Mouse (Mus musculus) kidney, postnatal 25 days (tissue): ENCODE data around the gene Gabpb1.
"Not testable (repeated sequence)": the region's sequence is repeated elsewhere in the genome, so short reads cannot be mapped to it uniquely, and the experiment has no call there.

Source experiments
- DNase-seq, 2 experiments: peaks; one replicate each; pipeline ENCODE4 v3.0.0; 2021; ENCODE audit warnings: mixed read lengths in 2 of 2

Gene Gabpb1

DNA sequence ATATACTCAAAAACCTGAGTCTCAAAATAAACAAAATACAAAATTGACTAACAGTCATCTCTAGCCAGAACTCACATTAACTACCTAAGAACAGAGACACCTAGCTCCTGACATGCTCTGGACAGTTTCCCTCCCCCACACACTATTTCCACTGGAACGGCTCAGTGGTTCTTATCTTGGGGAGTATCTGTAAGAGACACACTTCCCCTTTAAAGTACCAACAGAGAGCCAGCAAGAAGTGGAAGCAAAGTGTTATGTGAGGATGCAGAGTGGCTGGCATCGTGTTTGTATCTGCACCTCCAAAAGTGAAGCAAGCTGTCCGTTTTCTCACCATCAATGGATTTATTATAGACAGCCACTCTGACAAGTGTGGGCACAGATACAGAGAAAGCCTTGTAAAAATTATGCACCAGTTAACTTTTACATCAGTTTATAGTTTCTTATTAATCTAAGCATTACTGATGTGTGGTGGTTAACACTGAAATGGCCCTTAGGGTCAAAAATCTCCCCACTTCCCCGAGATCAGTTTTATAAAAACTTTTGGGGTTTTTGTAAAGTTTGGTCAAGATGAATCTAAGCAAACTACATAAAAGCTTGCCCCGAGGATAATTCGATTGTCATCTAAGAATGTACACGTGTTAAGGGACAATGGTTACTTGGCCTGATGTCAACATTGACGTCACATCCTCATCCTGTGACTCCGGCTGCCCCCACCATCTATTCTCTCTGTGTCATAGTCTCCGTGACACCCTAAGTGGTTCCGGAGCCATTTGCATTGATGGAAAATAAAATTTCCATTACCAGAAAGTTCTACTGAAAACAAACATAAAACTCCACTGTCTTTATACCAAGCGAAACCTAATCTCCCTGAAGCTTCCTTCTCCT is 40.0 kb downstream of the Gabpb1 start:
- peak; percentile 71 to 81 for DNase-seq

DNA sequence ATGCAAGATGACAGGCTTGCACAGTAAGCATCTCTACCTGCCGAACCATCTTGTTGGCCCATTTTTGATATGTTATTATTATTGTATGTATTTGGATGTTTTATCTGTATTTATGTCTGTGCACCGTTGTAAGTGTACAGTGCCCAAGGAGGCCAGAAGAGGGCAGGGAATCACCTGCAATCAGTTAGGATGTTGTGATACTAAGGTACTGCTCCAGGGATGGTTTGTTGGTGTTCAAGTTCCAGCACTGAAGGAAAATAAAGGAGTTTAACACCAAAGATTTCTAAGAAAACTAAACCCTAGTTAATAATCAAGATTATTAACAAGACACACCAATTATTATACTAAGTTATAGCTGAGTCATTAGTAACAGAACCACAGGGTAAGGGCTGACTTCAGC is 43.0 kb downstream of the Gabpb1 start:
- peak; percentile 37 to 52 for DNase-seq

DNA sequence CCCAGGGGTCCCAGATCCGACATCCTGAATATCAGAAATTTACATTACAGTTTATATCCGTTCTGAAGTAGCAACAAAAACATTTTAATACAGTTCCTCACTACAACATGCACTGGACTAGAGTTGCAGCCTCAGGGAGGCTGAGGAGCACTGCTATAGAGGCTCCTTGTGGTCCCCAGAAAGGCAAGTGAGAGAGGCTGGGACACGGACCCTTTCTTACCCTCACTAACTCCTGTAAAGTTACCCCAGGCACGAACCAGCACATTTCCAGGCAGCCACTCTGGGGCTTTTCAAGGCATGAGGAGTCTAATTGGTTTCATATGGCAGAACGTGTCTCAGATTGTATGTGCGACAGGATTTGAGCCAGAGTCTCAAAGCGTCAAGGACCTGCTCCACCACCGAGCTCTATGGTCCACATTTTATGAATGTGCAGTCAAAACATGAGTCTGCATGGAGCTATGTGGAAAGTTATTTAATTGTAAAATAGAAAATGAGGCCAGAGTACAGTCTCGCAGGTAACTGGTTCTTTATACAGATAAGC is 47.6 kb downstream of the Gabpb1 start:
- DNase-seq, result no peak

DNA sequence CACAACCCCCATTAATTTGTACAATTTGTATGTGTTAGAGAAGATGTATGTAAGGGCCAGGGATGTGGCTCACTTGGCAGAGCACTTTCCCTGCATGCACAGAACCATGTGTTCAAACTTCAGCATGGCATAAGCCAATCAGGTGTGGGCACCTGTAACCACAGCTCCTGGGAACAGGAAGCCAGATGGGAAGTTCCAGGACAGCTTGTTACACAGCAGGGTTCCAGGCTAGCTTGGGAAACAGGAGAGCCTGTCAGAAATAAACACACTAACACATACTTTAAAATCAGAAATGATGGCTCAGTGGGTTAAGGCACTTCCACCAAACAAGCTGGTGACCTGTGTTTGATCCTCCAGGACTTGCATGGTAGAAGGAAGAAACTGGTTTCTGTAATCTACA is 53.0 kb downstream of the Gabpb1 start:
- DNase-seq, result no peak

DNA sequence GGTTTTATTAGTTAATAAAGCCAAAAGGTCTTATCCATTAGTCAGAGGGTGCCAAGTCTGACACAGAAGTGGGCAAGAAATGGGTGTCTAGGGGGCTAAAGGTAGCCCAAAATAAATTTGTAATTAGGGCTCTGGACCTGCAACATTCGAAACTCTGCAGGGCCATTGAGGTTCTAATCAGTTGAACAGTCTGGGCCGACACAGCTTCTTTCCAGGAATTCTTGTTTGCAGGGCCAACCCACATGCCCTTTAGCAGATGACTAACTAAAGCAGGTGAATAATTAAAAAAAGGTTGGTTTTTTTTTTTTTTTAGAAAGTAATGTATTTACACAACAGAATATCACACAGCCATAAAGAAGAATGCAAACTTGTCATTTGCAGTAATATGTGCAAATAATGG is 53.7 kb downstream of the Gabpb1 start:
- DNase-seq, result peak; percentile 35 to 54

DNA sequence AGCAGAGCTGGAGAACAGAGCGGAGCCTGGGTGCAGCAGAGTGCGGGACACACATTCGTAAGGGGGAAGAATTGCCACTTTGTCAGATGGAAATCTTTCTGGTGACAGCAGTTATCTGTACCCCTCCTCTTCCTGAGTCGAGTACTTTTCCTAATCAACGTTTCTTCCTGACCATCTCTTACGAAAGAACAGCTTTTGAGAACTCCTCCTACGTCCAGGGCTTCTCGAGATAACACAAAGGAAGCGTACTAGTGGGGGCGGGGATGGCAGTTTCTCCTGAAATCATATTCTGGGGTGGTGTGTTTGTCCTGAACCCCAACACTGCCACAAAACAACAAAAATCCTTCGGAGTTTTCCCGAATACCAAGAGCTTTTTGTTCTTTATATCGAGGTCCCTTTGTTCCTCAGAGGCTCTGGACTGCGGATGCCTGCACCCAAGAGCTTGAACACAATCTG is 56.9 kb downstream of the Gabpb1 start, which contains the start of gene Hdc:
Gene Hdc, minus strand, starts transcription at position 51 of the 456 bp plus-strand sequence.
- no peak for DNase-seq

DNA sequence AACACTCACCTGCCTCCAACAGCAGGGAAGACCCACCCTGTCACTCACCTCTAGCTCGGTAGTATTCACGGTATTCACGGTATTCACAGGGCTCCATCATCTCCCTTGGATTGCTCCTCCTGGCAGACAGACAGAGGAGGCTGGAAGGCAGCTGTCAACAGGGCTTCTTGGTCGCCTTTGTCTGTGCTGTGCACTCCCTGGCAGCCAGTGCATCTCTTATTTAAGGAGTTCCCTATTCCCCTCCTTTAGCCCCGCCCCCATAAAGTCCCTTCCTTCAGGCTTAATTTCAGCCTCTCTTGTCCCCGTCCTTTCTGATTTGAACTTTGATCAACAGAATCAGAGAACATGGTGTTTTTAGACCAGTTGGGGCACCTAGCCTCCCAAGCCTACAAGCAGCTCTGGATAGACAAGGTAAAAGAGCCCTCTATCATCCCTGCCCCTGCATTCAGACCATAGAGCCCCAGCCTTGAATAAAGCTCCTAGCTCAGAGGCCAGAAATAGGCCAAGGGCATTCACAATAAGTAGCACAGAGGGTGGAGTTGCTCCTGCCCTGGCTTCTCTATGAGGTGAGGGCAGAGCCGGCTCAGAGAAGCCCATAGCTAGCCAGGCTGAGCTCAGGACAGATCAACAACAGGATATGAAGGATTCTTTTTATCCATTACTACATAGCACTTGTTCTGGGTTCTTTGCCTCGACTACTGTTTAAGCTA is 57.5 kb downstream of the Gabpb1 start:
- no peak for DNase-seq

DNA sequence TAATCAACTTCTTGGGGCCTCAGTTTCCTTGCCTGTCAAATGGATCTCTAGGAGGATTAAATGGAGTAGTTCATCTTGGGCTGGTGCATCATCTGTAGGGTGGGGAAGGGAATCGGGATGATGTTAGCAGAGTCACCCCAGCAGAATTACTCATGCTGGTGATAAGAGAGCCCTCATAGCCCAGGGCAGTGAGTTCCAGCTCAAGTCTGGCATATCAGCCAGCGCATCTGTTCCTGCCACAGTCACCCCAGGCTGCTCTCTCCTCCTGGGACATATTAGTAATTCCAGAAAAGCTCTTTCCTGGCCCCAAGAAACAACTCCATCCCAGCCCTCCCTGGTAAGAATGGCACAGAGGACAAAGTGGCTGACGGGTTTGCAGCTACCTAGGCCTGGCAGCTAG is 60.8 kb downstream of the Gabpb1 start:
- DNase-seq, result no peak

DNA sequence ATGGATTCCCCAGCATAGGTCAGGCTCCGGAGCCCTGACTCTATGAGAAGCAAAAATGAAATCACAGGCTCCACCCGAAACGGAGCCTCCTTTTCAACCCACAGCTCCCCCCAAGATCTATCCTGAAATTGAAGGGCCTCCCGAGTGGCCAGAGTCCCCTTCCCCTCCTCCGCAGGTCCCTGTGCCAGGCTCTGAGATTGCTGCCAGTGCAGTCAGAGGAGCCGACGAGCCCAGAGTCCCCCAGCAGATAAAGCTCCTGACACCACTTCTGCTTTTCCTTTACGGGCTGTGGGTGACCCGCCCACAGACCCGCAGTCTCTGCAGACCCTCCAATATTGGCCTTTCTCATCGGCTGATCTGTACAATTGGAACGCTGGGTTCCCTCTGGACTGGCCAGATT is 66.5 kb downstream of the Gabpb1 start:
- not testable (repeated sequence) for DNase-seq

DNA sequence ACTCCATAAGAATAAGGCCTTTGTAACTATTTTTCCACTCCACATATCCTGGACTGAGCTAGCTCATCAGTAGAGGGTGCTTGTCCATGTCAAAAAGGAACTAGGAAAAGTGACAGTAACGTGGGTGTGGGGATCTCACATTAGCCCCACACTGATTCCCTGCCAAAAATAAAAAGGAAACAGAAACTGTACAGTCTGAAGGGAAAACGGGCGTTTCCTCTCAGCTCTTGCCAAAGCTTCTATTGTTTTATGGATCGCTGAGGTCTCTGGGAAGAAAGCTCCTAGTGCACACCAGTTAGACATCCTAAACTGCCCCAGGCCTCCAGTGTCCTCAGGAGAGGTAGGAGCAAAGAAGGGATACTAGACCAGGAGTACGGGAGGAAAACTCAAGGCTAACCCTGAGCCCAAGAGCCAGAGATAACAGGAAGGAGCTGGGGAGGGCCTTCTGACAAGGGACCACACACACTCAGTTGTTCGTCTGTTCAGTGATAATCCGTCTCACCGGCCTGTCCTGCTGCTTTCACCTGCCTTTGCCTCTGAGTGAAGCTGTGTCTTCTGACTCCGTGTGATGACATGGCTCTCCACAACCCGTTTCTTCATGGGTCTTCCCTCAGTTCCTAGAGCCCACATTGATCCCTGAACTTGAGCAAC is 68.5 kb downstream of the Gabpb1 start:
- no peak for DNase-seq

DNA sequence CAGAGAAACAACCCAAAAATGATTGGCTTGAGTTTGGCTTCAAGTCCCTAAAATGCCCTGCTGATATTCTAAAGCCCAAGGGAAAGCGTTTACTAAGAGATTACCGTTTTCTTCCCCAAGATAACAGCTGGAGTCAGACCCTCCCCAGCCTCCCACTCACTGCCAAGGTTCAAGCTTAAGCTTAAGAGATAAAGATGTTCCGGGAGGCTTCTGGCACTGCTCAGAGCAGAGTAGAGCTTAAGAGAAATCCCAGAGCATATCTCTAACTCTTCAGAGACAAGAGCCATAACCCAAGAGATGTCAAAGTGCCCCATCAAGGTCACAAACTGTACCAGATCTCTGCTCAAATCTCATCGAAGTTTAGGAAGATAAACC is 69.5 kb downstream of the Gabpb1 start:
- no peak for DNase-seq

DNA sequence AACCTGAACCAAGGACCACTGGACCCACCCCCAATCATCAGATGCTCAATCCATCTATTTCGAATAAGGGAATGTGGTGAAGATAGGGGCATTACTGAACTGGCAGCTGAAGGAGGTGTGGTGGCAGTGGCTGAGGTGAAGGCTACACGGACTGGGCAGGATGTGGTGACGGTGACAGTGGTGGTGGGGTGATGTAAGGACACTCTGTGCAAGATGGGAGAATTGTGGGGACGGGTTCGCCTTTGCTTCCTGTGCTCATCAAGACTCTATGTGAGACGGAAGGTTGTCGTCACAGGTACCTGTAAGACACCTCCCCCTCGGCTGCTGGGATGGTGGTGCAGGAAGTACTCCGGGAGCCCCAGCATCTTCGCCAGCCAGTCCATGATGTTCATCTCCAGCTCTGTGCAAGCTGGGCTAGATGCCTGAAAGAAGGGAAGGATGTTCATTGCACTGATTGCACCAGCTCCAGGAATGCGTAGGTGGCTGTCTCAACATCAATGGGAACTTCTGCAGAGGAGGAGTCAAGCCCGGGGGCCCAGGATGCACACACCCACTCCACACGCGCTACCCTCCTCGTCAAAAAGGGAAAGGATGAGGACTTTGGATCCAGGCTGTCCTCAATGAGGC is 70.0 kb downstream of the Gabpb1 start:
- DNase-seq, result no peak

DNA sequence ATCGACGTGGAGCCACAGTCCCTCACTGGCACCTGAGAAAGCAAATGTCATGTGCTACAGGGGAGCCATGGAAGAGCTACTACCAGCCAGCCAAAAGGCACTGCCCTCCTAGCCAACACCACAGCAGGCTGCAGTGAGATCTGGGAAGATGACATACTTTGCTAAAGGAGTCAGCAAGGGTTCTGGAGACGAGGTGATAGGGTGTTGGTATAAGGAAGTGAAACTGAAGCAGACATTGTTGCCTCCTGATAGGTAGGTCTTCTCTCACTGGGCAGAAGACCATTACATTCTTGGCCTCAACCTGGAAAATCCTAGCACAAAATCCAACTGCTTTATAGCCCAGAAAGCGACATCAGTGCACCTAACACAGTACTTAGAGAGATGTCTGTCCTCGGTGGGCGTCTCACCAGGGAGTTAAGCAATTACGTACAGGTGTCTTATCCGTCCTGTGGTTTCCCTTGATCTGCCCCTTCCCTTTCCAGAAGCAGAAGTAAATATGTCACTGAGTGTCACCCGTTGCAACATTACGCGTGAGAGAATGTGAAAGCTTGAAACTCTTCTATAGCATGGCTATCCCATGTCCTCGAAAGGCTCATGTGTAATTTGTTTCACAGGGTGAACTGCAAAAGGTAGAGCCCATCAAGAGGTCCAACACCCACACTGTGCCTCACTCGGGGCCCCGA is 74.1 kb downstream of the Gabpb1 start:
- peak in 1 of 2 experiments; percentile 13 for DNase-seq

DNA sequence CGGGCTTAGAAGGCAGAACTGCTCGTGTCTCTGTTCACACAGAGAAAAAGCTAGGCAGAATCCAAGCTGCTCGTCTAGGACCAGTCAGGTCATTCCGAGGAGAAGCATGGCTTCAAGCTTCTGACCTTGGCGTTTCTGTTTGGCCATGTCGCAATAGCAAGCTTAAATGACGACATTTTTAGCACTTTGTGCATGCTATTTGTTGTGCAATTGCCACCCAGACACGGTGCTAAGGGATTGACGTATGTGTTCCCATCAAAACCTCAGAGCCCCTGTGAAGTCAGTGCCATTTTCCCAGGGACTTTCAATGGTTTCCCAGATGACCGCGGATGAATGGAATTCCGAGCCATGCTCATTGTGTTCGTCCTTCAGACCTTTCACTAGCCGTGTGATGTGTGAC is 75.6 kb downstream of the Gabpb1 start:
- no peak for DNase-seq

DNA sequence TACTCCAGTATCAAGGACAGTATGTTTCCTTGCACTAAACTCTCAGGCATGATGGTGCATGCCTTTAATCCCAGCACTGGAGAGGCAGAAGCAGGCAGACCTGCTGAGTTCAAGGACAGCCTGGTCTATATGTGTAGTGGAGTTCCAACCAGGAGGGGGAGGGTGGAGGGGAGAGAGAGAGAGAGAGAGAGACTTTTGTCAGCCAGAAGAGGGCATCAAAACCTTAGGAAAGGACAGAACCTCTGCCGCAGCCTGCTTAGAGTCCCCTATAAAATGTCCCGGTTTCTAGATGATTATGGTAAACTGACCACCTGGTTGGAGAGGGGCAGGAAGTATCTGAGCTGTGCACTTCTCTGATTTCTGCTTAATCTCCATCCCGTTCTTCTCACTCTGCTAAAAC is 77.1 kb downstream of the Gabpb1 start:
- DNase-seq, result peak in 1 of 2 experiments; percentile 27

DNA sequence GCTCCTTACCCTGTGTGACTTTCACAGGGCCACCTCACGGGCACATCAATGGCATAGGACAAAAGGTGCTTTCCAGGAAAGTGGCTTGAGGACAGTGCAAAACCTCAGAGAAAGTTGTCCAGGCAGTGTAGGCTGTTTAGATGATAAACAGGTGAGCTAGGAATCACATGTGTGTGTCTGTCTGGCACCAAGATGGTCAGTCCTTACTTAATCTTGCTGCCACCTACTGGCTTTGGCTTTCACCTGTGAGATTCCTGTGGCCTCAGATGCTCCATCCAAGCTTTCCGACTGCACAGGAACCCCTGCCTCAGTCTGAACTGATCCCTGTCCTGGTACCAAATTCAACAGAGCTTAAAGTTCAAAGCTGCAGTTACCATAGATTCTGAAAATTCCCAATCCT is 77.8 kb downstream of the Gabpb1 start:
- DNase-seq, result peak in 1 of 2 experiments; percentile 35

DNA sequence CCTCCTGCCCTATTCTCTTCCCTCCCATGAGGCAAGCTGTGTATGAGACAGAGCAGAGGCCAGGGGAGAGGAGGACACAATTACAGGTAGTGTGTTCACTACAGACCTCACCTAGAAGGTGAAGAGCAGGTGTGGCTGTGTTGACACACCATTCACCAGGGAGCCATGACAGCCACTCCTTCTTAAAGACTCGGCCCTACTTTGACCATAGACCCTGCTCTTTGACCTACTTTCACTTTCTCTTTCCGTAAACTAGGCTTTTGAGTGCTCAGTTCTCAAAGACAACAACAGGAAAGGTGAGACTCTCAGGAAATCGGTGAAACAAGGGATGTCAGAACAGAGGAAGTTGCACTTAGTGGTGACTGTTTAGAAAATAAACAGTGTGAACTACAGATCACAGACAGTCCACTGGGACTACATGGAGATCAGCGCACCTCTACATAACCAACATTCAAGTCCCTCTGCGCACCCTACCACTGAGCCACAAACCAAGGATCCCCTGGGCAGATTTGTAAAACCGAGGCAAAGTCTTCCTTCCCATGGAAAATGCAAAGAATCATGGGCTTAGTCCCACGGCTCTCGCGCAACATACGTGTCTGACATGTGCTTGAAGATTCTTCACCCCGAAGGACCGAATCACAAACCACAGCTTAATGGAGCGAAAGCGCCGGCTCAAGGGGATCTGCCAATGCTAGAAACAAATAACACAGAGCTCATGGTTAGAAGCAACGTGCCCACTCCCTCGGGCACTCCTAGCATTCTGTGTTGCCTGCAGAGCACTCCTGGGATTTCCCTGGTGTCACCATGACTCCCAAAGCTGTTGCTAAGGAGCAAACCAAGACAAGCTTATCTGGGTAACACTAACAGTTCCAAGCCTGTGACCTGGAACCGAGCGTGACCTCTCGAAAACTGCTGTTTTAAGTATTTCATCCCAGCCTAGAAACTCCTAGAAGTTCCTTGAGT is 78.6 kb downstream of the Gabpb1 start:
- DNase-seq, result peak in 1 of 2 experiments; percentile 59

DNA sequence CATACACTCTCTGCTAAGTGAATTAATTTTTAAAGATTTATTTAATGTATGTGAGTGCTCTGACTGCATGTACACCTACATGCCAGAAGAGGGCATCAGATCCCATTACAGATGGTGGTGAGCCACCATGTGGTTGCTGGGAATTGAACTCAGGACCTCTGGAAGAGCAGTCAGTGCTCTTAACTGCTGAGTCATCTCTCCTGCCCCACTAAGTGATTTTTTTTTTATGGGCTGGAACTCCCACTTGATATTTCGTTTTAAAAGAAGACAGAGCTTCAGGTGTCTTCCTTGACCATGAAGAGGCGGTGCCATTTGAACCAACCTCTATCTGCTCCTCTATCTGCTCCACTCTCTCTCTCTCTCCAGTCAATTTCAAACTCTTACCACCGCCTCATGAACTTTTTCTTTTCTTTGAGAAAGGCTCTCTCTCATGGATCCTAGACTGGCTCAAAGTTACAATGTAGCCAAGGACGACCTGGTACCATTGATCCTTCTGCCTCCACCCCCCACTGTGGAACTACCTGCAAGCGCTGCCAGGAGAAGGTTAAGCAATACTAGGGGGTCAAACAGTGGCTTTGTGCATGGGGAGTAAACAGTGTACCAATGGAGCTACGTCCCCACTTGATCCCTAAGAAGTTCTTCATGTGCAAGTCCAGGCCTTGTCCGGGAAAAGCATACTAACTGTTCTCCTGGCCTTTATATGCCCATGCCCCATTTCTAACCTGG is 79.6 kb downstream of the Gabpb1 start:
- DNase-seq, result no peak

DNA sequence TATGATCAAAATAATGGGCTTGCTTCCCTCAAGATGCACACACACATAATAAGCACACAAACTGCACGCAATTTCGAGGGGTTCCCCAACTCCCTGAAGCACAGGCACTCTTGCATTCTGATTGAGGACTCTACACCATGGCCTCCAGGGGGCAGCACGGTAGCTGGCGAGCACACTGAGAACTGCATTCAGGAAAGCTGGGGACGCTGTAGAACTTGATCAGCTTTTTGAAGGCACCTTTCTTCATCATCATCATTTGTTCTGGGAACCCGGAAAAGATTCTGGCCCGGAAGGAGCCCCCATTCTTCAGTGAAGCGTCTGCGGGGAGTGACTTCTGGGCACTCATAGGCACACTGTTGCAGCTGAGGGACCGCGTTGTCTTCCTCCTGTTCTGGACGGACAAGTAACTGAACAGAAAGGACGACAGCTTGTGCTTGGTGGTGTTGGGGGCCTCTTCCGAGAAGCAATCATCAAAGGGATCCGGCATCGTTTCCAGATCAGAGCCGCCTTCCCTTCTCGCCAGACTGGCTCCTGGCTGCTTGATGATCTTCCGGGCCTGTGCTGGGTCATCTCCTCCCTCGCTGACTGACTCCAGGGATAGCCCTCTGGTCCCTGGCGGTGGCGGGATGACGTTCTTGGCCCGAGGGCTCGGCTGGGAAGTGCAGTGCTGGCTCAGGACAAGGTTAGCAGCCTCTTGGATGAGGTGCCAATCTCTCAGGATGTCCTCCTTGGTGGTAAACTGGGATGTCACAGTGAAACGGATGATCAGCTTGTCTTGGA is 82.1 kb downstream of the Gabpb1 start:
- DNase-seq, result peak; percentile 75 to 79
